Mouse (Mus musculus) left cerebral cortex, adult 2 months (tissue): Measurements from ENCODE around the gene Dusp7. TPM values are rescaled to one million over a fixed set of nuclear protein-coding genes. Genes with fewer than 3 reads are reported as not detected.

Source experiments
- DNase-seq, 2 experiments: peaks; one replicate each; pipeline ENCODE4 v3.0.0; 2021 to 2022; ENCODE audit warnings: low spot score in 2 of 2, mixed read lengths in 1 of 2; ENCODE audit errors: extremely low spot score in 1 of 2
- H3K27ac ChIP-seq: fragments of 200-600 bp; 2 replicates; pipeline ENCODE4 v1.8.1; 2022
- H3K4me3 ChIP-seq: fragments of 200-600 bp; 2 replicates; pipeline ENCODE4 v1.8.1; 2022
- CTCF ChIP-seq: fragments of 200-600 bp; IDR thresholded peaks from 2 replicates; pipeline ENCODE4 v1.8.1; 2022; ENCODE audit warnings: antibody characterized with exemption, mild to moderate bottlenecking, moderate library complexity
- intact Hi-C: fragments of 180-260 bp; cut with DNase I; formaldehyde crosslinking; loops from one replicate; pipeline ENCODE4 v1.15.1; 2025
- total RNA-seq, 2 experiments: library from RNA; stranded (reverse); gene quantifications; 2 replicates each; pipeline ENCODE4 v1.2.3; 2021

The Dusp7 gene
- total RNA-seq, 2 experiments from 2014 or later: 105 to 115 TPM

DNA sequence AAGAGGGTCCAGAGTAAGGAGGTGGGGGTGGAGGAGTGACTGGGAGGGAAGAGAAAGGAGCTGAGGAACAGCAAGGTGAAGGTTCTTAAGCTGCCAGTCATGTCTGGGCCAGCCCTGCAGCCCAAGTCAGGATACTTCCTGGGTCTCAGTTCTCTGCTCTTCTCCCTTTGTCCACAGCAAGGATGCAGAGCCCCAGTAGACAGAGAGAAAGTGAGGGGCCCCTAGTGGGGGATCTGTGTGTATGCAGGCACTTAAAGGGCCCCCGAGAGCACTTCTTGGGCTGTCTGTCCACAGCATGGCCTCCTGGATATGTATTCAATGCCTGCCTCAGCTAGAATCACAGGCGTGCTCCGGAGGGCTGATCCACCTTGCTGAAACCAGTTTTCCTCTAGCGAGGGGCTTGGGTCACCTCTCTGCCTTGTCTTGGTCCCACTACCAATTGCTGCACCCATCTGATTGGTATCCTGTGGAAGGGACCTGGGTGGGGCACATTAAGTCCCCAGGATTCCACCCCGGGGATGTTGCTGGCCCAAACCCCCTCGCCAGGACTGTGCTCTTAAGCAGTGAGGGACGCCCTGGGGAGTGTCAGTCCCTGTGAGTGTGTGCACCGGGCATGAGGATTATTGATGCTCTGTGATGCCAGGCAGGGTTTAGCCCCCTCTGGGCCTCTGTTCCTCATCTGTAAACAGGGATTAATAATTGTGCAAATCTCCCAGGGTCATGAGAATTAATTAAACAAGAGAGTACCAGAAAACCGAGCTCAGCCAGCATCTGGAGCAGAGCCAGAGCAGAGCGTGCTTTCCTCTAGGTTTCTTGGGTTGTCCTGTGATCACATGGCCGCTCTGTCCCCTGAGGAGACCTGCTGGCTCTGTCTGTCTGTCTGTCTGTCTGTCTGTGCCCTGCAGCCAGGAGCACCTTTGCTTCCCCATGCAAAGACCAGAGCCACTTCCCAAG is 26.5 kb downstream of the Dusp7 start:
- intact Hi-C loops: no loop called here
- peak; percentile 61 for TF ChIP-seq CTCF
- H3K4me3 ChIP-seq: no peak overlapping the region
- no peak for DNase-seq
- H3K27ac ChIP-seq: no peak overlapping the region

DNA sequence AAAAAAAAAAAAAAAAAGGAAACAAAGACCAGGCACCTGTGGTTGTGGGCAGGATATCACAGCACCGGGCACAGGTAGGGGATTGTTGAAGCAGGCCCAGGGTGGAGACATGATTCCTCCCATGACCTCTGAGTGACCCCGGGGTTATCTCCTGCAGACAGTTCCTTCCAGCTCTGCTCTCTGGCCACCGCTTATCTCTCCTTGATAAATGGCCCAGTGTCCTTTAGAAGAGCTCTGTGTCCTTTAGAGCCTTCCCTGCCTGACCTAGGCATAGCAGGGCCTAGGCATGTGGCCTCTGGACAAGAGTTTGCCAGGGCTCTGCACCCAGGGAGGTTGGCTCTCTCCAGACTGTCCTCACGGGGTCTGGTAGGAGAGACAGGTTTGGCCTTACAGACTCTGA is 29.3 kb downstream of the Dusp7 start:
- DNase-seq: no peak
- no peak for TF ChIP-seq CTCF
- intact Hi-C loops: no loop called here

DNA sequence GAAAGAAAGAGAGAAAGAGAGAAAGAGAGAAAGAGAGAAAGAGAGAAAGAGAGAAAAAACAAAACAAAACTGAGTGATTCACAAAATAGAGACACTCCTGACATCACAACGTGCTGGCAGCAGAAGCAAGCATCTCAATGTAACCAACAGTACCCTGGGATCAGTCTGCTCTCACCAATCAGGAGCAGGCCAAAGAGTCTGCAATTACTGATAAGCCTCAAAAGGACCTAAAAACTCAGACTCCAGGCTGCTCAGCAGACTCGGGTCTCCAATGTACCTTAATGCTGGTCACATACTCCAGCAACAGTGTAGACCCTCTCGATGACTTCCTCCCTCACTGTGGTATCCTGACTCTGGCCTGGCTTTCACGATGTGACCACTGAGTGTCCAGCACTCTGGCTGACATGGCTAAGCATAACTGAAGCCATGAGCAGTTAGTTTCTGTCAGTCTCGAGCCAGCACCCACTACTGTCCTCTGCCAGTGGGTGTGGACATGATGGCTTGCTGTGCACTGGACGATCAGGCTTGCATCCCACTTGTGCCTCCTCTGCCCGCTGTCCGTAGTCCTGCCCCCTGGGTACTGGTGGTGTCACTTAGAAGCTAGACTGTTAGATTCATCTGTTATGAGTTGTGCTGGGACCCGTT is 30.4 kb downstream of the Dusp7 start:
- no peak for DNase-seq
- no peak for TF ChIP-seq CTCF
- Histone ChIP-seq H3K27ac (no peak overlapping the region), H3K4me3 (no peak overlapping the region)
- intact Hi-C loops: no loop called here

More for the DNA sequence above, 29.3 kb downstream of the Dusp7 start:
- Histone ChIP-seq H3K4me3 (no peak overlapping the region), H3K27ac (no peak overlapping the region)

DNA sequence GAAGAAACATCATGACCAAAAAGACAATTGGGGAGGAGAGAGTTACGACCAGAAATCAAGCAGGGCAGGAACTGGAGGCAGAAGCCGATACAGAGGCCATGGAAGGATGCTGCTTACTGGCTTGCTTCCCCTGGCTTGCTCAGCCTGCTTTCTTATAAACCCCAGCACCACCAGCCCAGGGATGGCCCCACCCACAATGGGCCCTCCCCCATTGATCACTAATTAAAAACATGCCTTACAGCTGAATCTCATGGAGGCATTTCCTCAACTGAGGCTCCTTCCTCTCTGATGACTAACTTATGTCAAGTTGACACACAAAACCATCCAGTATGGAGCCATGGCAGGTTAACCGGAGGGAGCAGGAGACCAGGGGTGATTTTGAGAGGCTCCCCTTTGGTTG is 31.4 kb downstream of the Dusp7 start:
- DNase-seq: no peak

DNA sequence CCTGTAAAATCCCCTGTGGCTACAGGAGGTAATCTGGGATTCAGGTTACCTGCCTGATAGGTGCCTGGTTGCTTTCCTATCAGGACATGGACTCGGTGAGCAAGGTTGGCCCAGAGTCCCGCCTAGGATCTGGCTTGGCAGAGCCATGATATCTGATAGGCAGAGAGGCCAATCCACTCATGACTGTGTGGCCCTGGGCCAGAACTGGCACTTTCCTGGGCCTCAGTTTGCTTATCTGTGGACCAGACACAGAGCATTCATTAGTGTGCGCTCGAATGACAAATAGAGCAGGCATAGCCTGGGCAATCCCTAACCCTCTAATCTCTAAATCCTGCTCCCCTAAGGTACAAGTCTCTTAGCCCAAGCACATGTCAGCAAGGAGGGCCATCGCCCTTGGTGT is 33.7 kb downstream of the Dusp7 start:
- H3K27ac ChIP-seq: peak overlapping the region; percentile 87
- intact Hi-C loops: loop anchor here (2.0 kb wide), 3 partner anchors 17 to 101 kb away; no protein-coding TSS in a partner anchor
- no peak for DNase-seq
- no peak overlapping the region for H3K4me3 ChIP-seq
- TF ChIP-seq CTCF: no peak

More for the DNA sequence above, 31.4 kb downstream of the Dusp7 start:
- H3K4me3 ChIP-seq: no peak overlapping the region
- no peak overlapping the region for H3K27ac ChIP-seq
- intact Hi-C loops: no loop called here
- TF ChIP-seq CTCF: no peak

DNA sequence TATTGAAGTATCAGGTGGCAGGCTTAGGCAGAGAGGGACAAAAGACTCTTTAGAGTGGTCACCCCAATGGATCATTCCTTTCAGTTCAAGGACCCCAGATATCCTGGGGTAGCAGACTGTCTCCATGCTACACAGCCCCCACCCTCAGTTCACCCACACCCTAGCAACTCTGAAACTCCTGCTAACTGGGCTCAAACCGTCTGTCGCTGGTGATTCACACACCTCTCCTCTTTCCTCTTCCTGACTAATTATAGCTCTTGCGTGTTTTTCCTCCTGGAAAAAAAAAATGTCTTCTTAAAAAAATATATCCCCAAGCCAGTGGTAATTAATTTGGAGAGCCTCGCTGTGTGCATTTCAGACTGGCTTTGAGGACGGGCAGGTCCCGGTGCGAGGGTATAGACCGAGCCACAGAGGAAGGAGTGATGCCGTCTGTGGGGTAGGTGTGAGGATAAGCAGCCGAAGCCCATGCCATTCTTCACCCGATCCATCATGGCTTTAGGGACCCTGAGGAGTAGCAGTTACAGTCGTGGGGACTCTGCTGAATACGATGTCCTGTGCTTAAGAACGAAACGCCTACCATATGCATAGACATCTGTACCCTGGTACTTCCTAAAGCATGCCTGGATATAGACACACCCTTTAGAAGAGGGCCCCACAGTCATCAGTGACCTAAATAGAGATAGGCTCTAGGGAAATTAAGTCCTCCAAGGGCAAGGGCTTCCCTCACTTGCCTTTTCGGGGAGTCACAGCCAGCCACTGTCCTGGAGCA is 34.4 kb downstream of the Dusp7 start:
- no peak for TF ChIP-seq CTCF
- DNase-seq: no peak
- intact Hi-C loops: loop anchor here (2.0 kb wide), 3 partner anchors 16 to 102 kb away; no protein-coding TSS in a partner anchor
- Histone ChIP-seq H3K4me3 (no peak overlapping the region), H3K27ac (peak overlapping the region; percentile 87)

DNA sequence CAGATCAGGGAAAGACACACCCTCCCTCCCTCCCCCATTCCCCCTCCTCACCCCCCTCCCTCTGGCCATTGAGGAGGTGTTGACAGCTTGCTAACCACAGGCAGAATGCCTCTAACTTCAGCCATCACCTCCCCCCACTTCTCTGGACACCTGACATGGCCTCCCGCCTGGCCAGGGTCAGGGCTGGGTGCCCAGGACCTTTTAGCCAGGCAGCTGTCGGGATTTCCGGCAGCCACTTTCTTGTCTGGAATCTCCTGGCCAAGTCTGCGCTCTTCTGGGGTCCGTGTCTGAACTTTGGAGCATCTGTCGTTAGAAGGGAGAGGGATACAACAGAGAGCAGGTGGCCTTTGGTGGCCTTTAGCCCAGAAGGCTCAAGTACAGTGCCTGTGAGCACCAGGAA is 36.8 kb downstream of the Dusp7 start:
- 0 out of 2 replicates have a peak overlapping the region, but pooled peaks have one; percentile 28 for H3K27ac ChIP-seq
- no peak overlapping the region for H3K4me3 ChIP-seq
- TF ChIP-seq CTCF: no peak
- intact Hi-C loops: no loop called here
- DNase-seq: no peak

DNA sequence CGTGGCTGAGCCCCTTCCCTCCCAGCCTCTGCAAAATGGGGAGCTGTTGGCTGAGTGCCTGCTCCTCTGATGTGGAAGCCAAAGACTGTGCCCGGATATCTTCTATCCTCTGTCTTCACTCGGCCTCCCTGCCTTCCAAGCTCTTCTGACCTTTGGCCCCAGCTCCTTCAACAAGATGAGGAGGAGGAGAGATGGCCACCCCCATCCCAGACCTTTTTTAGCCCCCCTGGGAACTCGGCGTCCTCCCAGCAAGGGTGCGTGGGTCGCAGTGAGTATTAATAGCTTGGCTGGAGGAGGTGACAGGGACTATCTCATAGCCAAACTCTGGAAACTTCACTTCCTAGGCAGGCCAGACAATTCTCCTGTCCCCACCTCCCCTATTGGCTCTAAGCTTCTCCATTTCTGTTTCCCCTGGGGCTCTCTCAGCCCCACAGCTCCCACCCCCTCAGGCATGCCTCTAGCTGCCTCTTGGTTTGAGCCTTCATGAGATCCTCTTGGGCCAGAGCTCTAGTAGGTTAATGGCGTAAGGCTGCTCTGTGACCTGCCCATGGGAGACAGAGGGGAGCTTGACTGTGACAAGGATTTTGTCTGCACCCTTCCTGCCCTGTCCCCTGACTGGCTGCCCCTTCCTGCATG is 38.1 kb downstream of the Dusp7 start:
- intact Hi-C loops: no loop called here
- H3K4me3 ChIP-seq: no peak overlapping the region
- peak in 1 of 2 experiments; percentile 55 for DNase-seq
- TF ChIP-seq CTCF: no peak
- peak overlapping the region; percentile 63 for H3K27ac ChIP-seq

DNA sequence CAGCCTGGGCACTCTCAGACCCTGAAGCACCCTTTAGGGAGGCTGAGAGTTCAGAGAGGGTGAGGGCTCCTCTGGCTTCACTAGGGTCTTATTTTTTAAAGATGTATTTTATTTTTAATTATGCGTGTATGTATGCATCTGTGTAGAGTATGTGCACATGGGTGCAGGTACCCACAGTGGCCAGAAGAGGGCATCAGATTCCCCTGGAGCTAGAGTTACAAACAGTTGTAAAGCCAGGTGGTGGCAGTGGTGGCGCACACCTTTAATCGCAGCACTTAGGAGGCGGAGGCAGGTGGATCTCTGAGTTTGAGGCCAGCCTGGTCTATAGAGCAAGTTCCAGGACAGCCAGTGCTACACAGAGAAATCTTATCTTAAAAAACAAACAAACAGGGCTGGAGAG is 40.7 kb downstream of the Dusp7 start:
- peak; percentile 18 for TF ChIP-seq CTCF
- DNase-seq: no peak
- Histone ChIP-seq H3K4me3 (no peak overlapping the region), H3K27ac (no peak overlapping the region)
- intact Hi-C loops: no loop called here

DNA sequence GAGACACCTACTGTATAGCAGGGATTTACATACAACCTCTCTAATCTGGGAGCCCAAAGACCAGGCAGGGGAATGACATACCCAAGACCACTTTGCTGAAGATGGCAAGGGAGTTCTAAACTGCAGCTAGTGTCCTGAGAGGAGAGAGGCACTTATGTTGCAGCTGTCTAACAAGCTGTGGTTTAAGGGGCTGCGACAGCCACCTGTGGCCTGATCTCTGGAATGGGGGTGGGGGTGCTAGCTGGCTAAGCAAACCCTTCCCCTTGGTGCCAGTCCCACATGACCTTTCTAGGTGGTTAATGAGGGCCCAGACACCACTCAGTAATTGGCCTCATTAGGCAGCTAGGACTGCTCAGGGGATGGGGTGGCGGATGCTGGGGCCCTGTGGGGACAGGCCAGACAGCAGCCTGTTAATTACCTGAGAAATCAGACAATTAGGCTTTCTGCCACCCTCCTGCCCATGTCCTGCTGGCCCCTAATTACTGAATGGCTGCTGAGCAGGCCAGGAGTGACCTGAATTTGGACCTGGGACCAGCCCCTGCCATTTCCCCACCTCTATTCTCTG is 41.7 kb downstream of the Dusp7 start:
- Histone ChIP-seq H3K4me3 (no peak overlapping the region), H3K27ac (0 out of 2 replicates have a peak overlapping the region, but pooled peaks have one; percentile 26)
- no peak for DNase-seq
- intact Hi-C loops: no loop called here
- TF ChIP-seq CTCF: no peak

DNA sequence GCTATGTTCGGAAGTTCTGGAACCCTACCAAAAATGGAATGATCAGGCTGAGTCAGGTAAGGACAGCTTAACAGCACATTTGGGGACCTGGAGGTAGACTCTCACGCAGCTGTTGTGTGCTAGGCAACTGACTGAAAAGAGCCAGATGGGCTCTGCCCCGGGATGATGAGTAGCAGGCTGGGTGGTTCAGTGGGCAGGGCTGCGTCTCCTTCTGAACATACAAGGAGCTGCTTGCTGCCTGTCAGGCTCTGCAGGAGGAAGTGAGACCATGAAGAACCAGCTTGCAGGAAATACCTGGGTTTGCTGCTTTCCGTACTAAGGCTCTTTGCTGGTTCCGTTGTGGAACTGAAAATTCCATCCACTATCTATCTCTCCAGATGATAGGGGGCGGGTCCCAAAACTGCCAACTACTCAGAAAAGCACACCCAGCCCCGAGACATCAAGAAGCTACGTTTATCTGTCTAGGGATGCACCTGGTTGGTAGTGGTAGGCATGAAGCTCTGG is 42.7 kb downstream of the Dusp7 start:
- DNase-seq: peak in 1 of 2 experiments; percentile 54
- no peak overlapping the region for H3K27ac ChIP-seq
- no peak overlapping the region for H3K4me3 ChIP-seq
- TF ChIP-seq CTCF: no peak
- intact Hi-C loops: no loop called here
